Mouse (Mus musculus) limb, embryonic 11.5 days (tissue): ENCODE data around the gene Ccdc153. TPM values are rescaled to one million over a fixed set of nuclear protein-coding genes. Genes with fewer than 3 reads are reported as not detected.

Experiments used
- ATAC-seq: fragments of 200-750 bp; cut with Nextera tagmentation; 2 replicates; pipeline ENCODE4 v1.8.0; 2017; ENCODE audit warnings: low read depth; ENCODE audit not compliant: insufficient number of reproducible peaks, low FRiP score, low TSS enrichment
- DNase-seq: peaks from one replicate; pipeline ENCODE4 v3.0.0-alpha.2; 2015; ENCODE audit warnings: low spot score
- H3K27ac ChIP-seq: fragments of 300-500 bp; sonication (generic); replicated peaks from 2 replicates; pipeline ENCODE4 v1.5.1; 2014; ENCODE audit warnings: low read depth, mild to moderate bottlenecking, low read length
- H3K27me3 ChIP-seq: fragments of 300-500 bp; sonication (generic); 2 replicates; pipeline ENCODE4 v1.6.1; 2014; ENCODE audit warnings: mild to moderate bottlenecking, low read length, mixed read lengths; ENCODE audit not compliant: control insufficient read depth, insufficient read depth
- H3K36me3 ChIP-seq: fragments of 300-500 bp; sonication (generic); 2 replicates; pipeline ENCODE4 v1.6.1; 2014; ENCODE audit warnings: mild to moderate bottlenecking, low read length, moderate library complexity, mixed read lengths; ENCODE audit not compliant: control insufficient read depth, insufficient read depth
- H3K4me1 ChIP-seq: fragments of 300-500 bp; sonication (generic); 2 replicates; pipeline ENCODE4 v1.6.1; 2014; ENCODE audit warnings: low read length, mixed read lengths; ENCODE audit not compliant: control insufficient read depth, insufficient read depth
- H3K4me2 ChIP-seq: fragments of 300-500 bp; sonication (generic); 2 replicates; pipeline ENCODE4 v1.6.1; 2014; ENCODE audit warnings: low read depth, mild to moderate bottlenecking, moderate library complexity; ENCODE audit not compliant: severe bottlenecking
- H3K4me3 ChIP-seq: fragments of 300-500 bp; sonication (generic); 2 replicates; pipeline ENCODE4 v1.5.1; 2014; ENCODE audit warnings: low read depth, low read length
- H3K9ac ChIP-seq: fragments of 300-500 bp; sonication (generic); 2 replicates; pipeline ENCODE4 v1.6.1; 2014; ENCODE audit warnings: mild to moderate bottlenecking, low read length
- H3K9me3 ChIP-seq: fragments of 300-500 bp; sonication (generic); 2 replicates; pipeline ENCODE4 v1.6.1; 2016; ENCODE audit warnings: low read length; ENCODE audit not compliant: control insufficient read depth
- WGBS: fragments of 180-500 bp; shearing (Covaris S2); extraction: QIAGEN DNeasy Blood & Tissue Kit; methylation state at CpG from one replicate; pipeline ENCODE4 v1.1.7; 2014; 5-methylcytosine and 5-hydroxymethylcytosine counted together
- polyA plus RNA-seq: library from polyadenylated mRNA; unstranded; fragments of >200 nt; fragmentation: Nextera tagmentation; extraction: Ambion mirVana; gene quantifications from 2 replicates; pipeline ENCODE4 v1.2.1, GENCODE M21; 2014

The Ccdc153 gene
- polyA plus RNA-seq, 1 experiment from 2014 or later = not detected

DNA sequence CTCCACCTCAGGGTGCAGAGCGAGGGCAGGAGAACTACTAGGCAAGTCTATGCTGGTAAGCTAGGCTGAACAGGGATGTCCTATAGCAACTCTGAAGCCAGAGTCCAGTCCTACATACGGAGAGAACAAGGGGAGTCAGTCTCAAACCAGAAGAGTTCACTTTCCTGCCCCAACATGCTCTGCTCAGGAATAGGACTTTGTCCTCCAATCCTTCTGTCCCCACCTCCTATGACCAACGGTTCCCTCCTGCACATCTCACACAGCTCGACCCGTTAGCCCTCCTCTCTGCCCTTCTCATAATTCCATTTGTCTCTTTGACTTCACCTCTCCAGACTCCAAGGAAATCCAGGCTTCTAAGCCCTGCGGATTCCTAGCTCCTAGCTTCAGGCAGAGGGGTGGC lies 7.4 kb downstream of the Ccdc153 start:
- H3K27me3 ChIP-seq = no peaks in the 10 kb centered on the region
- H3K9me3 ChIP-seq = no peaks in the 10 kb centered on the region
- WGBS = 83% methylated on average over 6 of the region's 6 CpGs
- H3K4me3 ChIP-seq = no peak overlapping the region
- H3K4me2 ChIP-seq = no peak overlapping the region
- no peak overlapping the region for H3K9ac ChIP-seq
- H3K36me3 ChIP-seq = no peaks in the 10 kb centered on the region
- ATAC-seq (no peak), DNase-seq (no peak)
- no peak overlapping the region for H3K27ac ChIP-seq
- H3K4me1 ChIP-seq = no peaks in the 10 kb centered on the region

DNA sequence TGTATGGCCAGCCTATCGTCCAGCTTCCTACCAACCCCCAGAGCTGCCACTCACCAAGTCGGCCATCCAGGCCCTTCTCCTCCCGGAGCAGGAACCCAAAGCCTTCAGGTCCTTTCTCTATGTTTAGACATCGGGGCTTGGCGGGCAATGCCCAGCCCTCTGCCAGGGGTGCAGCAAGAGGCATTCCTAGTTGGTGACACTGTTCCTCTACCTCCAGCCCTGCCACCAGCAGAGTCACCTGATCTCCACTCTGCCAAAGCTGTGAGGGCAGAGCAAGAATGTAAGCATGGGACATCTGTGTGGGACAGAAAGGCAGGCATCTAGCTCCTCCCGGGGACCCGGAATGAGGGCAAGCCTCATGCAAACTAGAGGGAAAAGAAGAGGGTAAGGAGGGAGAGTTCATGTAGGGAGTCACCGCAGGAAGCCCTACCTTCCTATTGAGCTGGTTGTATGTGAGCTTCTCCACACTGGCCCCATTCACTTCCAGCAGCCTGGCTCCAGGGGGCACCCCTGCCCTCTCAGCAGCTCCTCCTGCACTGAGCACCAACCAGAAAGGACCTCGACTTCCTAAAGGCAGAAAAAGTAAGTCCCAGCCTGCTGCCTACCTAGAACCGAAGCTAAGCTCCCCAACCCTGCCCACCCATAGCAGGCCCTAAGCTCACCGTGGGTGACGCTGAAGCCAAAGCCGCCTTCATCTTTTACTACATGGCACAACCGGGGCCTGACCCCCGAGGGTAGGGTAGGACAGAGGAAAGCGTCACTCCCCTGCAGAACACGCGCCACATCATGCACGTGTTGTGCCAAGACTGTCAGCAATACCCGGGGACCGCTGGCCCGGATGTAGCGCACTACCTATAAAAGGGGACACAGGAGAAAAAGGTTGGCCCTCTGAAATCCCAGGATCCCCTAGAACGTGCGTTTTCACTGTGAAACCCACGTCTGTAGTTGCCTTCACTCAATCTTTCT lies 9.0 kb downstream of the Ccdc153 start:
- 0 out of 2 replicates have a peak, but pooled peaks have one; percentile 57 for ATAC-seq
- Histone ChIP-seq H3K36me3 (no peaks in the 10 kb centered on the region), H3K4me2 (no peak overlapping the region), H3K4me1 (peaks cover 3% of the 10 kb centered on the region), H3K27ac (no peak overlapping the region), H3K9ac (no peak overlapping the region), H3K27me3 (no peaks in the 10 kb centered on the region), H3K4me3 (no peak overlapping the region), H3K9me3 (no peaks in the 10 kb centered on the region)
- WGBS = 41% methylated on average over 26 of the region's 26 CpGs
- DNase-seq = peak; percentile 70

DNA sequence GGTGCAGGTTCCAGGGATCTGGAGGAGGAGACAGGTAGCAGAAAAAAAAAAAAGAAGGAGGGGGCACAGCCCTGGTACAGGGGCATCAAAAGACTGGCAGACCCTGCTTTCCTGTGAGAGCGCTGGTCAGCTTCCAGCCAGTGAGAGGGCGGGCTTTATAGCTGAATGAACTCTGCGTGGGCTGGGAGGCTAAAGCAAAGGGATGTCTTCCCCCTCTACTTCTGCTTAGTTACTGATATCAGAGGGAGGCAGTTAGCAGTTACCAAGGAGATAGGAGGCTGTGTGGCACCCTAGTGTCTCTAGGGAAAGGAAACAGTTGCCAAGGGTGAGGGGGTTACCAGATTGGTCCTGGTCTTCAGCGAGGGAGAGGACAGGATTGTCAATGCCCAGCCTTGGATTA lies 10.0 kb downstream of the Ccdc153 start:
- Histone ChIP-seq H3K9me3 (no peaks in the 10 kb centered on the region), H3K36me3 (no peaks in the 10 kb centered on the region), H3K4me2 (no peak overlapping the region), H3K4me3 (no peak overlapping the region), H3K27me3 (no peaks in the 10 kb centered on the region), H3K9ac (no peak overlapping the region), H3K27ac (no peak overlapping the region), H3K4me1 (peaks cover 13% of the 10 kb centered on the region)
- no peak for DNase-seq
- WGBS = 65% methylated on average over 4 of the region's 4 CpGs
- ATAC-seq = no peak

DNA sequence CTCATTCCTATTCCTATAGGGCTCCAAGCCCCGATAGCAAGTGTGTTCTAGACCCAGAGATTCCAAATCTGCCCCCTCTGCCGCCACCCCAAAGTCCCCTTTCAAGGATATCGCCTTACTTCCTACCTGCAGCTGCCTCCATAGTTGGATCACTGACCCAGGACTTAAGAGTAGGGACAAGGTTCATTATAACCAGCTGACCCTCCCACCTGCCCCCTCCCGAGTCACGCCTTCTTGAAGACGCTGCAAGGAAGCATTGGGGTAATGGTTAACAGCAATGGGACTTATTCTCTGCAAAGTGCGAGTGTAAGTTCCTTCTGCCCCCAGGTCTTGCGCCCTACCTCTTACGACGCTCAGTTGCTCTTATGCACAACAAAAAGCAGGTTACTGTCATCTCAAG lies 10.8 kb downstream of the Ccdc153 start, which contains the start of gene Pdzd3:
Gene Pdzd3 (minus strand): TSS at position 158 of the 400 bp plus-strand sequence.
- no peak for ATAC-seq
- Histone ChIP-seq H3K27me3 (no peaks in the 10 kb centered on the region), H3K9ac (no peak within 1 kb of the TSS), H3K36me3 (no peaks in the 10 kb centered on the region), H3K27ac (no peak within 1 kb of the TSS), H3K4me2 (no peak within 1 kb of the TSS), H3K4me3 (no peak within 1 kb of the TSS), H3K9me3 (no peaks in the 10 kb centered on the region), H3K4me1 (peaks cover 15% of the 10 kb centered on the region)
- DNase-seq = no peak
- WGBS = 80% methylated on average over 10 of the region's 10 CpGs

DNA sequence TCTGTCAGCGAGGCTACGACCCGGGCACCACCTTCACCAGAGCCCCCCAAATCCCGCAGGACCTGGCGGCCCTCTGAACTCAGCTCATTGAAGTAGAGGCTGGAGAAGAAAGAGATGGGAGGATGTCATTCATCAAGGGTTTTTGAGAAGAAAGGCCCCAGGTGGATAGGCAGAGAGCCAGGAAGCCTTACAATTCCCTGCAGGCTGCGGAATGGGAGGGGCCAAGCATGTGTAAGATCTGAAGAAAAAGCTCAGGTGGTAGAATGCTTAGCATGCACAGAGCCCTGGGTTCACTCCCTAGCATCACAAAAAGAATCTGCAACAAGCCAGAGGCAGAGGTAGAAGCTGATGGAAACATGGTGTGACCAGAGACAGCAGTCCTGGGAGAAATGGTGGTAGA lies 13.0 kb downstream of the Ccdc153 start:
- 81% methylated on average over 6 of the region's 6 CpGs for WGBS
- Histone ChIP-seq H3K4me1 (peaks cover 15% of the 10 kb centered on the region), H3K27ac (no peak overlapping the region)

DNA sequence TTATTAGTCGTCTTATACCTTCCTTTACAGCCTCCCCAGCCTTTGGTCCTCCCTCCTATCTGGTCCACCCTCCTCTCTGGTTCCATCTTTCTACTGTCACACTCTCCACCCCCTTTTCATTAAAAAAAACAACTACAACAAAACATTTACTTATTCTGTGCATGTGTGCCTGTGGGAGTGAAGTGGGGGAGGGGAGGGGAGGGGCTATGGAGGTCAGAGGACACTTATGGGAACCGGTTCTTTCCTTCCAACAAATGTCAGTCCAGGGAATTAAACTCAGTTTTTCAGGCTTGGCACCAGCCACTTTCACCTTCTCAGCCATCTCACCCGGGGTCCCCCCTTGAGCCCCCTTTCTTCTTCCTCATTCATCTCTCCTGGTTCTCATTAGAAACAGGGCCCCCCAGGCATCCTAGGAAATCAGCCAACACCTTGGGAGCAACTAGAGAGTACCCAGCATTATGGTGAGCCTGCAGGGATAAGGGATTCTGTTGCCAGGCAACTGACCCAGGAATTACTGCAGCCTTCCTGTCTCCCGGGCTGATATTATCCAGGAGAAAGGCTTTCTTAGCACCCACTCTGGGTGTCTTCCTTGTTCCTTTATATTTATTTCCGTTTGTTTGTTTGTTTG lies 14.1 kb downstream of the Ccdc153 start:
- Histone ChIP-seq H3K4me1 (peaks cover 15% of the 10 kb centered on the region), H3K27ac (peak overlapping the region; percentile 76; the same call in 1 of the 2 replicates), H3K36me3 (no peaks in the 10 kb centered on the region), H3K4me3 (no peak overlapping the region), H3K9me3 (no peaks in the 10 kb centered on the region), H3K4me2 (no peak overlapping the region; the same call in 1 of the 2 replicates), H3K27me3 (no peaks in the 10 kb centered on the region), H3K9ac (no peak overlapping the region)
- 11% methylated on average over 5 of the region's 5 CpGs for WGBS
- ATAC-seq (no peak), DNase-seq (peak; percentile 59)

More for the DNA sequence above, 13.0 kb downstream of the Ccdc153 start:
- no peaks in the 10 kb centered on the region for H3K9me3 ChIP-seq
- H3K9ac ChIP-seq = no peak overlapping the region
- no peaks in the 10 kb centered on the region for H3K36me3 ChIP-seq
- no peaks in the 10 kb centered on the region for H3K27me3 ChIP-seq
- no peak overlapping the region for H3K4me3 ChIP-seq
- ATAC-seq (no peak), DNase-seq (no peak)
- no peak overlapping the region for H3K4me2 ChIP-seq

DNA sequence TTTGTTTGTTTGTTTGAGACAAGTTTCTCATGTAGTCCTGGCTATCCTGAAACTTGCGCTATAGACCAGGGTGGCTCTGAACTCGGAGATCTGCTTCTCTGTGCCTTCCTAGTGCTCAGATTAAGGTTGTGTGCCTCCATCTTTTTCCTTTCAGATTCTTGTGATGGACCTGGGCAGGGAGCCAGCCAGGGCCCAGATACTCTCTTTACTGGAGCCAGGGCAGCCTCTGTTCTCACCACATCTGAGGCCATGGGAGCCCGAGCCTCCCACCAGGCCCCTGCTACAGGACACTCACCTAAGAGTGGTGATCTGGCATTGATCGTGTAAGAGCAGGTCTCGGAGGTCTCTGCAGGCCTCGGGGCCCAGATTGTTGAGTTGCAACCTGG lies 14.7 kb downstream of the Ccdc153 start:
- Histone ChIP-seq H3K4me1 (peaks cover 15% of the 10 kb centered on the region), H3K4me2 (no peak overlapping the region), H3K27ac (peak overlapping the region; percentile 76; the same call in 1 of the 2 replicates), H3K4me3 (no peak overlapping the region), H3K9me3 (no peaks in the 10 kb centered on the region), H3K9ac (no peak overlapping the region), H3K27me3 (no peaks in the 10 kb centered on the region), H3K36me3 (no peaks in the 10 kb centered on the region)
- 56% methylated on average over 6 of the region's 6 CpGs for WGBS
- DNase-seq (no peak), ATAC-seq (no peak)

DNA sequence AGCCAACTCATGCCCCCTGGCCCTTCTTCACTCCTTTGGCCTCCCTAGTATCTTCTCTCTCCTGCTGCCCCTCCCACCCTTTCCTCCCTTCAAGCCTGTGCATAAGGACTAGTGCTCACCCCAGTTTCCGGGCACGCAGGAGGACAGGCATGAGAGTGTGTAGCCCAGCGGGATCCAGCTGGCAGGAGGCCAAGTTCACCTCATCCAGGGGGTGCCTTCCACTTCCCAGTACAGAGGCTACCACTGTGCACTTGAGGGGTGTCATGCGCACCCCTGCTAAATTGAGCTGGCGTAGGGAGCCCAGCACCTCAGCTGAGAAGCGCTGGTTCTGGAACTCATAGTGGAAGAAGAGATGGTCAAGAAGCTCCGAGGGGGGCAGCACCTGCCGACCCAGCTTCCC lies 15.7 kb downstream of the Ccdc153 start:
- 87% methylated on average over 8 of the region's 8 CpGs for WGBS
- ATAC-seq = no peak
- Histone ChIP-seq H3K36me3 (no peaks in the 10 kb centered on the region), H3K4me2 (no peak overlapping the region), H3K27me3 (no peaks in the 10 kb centered on the region), H3K9me3 (no peaks in the 10 kb centered on the region), H3K9ac (no peak overlapping the region), H3K4me3 (no peak overlapping the region), H3K4me1 (peaks cover 15% of the 10 kb centered on the region), H3K27ac (no peak overlapping the region)
- no peak for DNase-seq
